Mouse (Mus musculus) ES-Bruce4 (cell line): Measurements from ENCODE around the gene Psmb1.

Source experiments
- CTCF ChIP-seq: IDR thresholded peaks from one replicate; pipeline ENCODE4 v1.8.1; 2011; ENCODE audit warnings: low read depth, low read length
- EP300 ChIP-seq: IDR thresholded peaks from 2 replicates; pipeline ENCODE4 v1.6.1; 2011; ENCODE audit warnings: low read depth, low read length; ENCODE audit not compliant: insufficient read depth

GRCm38 (mm10) chr17:15518766-15519165 is 19.2 kb upstream of the Psmb1 start:
- TF ChIP-seq CTCF (no peak), EP300 (no peak)
